Mouse (Mus musculus) limb, embryonic 15.5 days (tissue): ENCODE measurements at regions not wholly inside any gene's neighbourhood (a gene's known extent, or its start where the extent isn't known, plus 50 kb on each side); places are given as distances from the start of the nearest gene placed in this dataset.
"Not testable (repeated sequence)": the region's sequence is repeated elsewhere in the genome, so short reads cannot be mapped to it uniquely, and the experiment has no call there.

Experiments
- ATAC-seq: fragments of 200-750 bp; cut with Nextera tagmentation; 2 replicates; pipeline ENCODE4 v1.8.0; 2017; ENCODE audit warnings: low read depth, moderate TSS enrichment; ENCODE audit not compliant: insufficient number of reproducible peaks, low FRiP score, low TSS enrichment
- H3K27ac ChIP-seq: fragments of 300-500 bp; sonication (generic); 2 replicates; pipeline ENCODE4 v1.5.1; 2015; ENCODE audit warnings: moderate library complexity, mild to moderate bottlenecking, inconsistent platforms
- H3K27me3 ChIP-seq: fragments of 300-500 bp; sonication (generic); 2 replicates; pipeline ENCODE4 v1.6.1; 2015; ENCODE audit warnings: inconsistent platforms
- H3K36me3 ChIP-seq: fragments of 300-500 bp; sonication (generic); 2 replicates; pipeline ENCODE4 v1.6.1; 2015; ENCODE audit warnings: inconsistent platforms
- H3K4me1 ChIP-seq: fragments of 300-500 bp; sonication (generic); 2 replicates; pipeline ENCODE4 v1.6.1; 2015; ENCODE audit warnings: inconsistent platforms
- H3K4me2 ChIP-seq: fragments of 300-500 bp; sonication (generic); 2 replicates; pipeline ENCODE4 v1.6.1; 2015; ENCODE audit warnings: mild to moderate bottlenecking, inconsistent platforms
- H3K4me3 ChIP-seq: fragments of 300-500 bp; sonication (generic); 2 replicates; pipeline ENCODE4 v1.5.1; 2015; ENCODE audit warnings: mild to moderate bottlenecking, inconsistent platforms
- H3K9ac ChIP-seq: fragments of 300-500 bp; sonication (generic); 2 replicates; pipeline ENCODE4 v1.6.1; 2015; ENCODE audit warnings: inconsistent platforms
- H3K9me3 ChIP-seq: fragments of 300-500 bp; sonication (generic); 2 replicates; pipeline ENCODE4 v1.6.1; 2016; ENCODE audit warnings: inconsistent platforms
- WGBS: fragments of 180-500 bp; shearing (Covaris S2); methylation state at CpG from one replicate; pipeline ENCODE4 v1.1.7; 2015; 5-methylcytosine and 5-hydroxymethylcytosine counted together

DNA sequence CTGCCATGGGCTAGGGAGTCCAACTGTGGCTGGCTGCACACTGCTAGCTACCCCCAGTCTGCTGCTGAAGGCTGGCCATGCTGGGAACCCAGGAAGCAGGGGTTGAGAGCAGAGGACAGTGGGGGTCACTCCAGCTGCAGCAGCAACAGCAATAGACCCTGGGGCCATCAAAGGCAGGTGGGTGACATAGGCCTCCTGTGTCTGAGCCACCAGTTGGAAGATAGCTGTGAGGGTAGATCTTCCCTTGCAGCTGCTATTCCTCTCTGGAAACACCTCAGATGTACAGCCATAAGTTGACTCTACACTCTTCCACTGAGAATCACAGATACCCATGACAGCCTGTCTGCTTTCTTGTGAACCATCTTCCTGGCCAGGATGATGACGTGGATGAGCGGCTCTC lies 548.5 kb downstream of the Zfp704 start:
- Histone ChIP-seq H3K9ac (no peak overlapping the region), H3K9me3 (no peaks in the 10 kb centered on the region), H3K4me3 (no peak overlapping the region), H3K27me3 (no peaks in the 10 kb centered on the region), H3K36me3 (no peaks in the 10 kb centered on the region), H3K4me1 (peaks cover 6% of the 10 kb centered on the region), H3K27ac (no peak overlapping the region), H3K4me2 (no peak overlapping the region)
- ATAC-seq: no peak
- 88% methylated on average over 2 of the region's 2 CpGs for WGBS

DNA sequence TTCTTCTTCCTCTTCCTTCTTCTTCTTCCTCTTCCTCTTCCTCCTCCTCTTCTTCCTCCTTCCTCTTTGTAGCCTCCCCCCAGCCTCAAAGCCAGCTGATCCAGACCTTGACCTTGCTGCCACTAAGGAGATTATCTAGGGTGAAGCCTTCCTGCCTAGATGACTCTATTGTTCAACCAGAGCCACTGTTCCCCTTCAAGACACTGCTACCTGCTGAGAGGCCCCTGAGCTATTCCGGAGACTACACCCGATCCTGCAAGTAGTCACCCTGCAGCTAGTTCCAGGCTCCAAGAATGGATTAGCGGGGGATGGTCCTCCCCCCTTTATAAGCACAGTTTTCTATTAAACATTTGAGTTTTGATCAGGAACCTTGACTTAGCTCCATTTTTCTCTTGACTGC lies 552.2 kb downstream of the Zfp704 start:
- not testable (repeated sequence) for H3K9me3 ChIP-seq, H3K4me3 ChIP-seq, H3K4me1 ChIP-seq, H3K9ac ChIP-seq, H3K27ac ChIP-seq, ATAC-seq, H3K36me3 ChIP-seq, H3K4me2 ChIP-seq, H3K27me3 ChIP-seq
- 79% methylated on average over 3 of the region's 3 CpGs for WGBS

DNA sequence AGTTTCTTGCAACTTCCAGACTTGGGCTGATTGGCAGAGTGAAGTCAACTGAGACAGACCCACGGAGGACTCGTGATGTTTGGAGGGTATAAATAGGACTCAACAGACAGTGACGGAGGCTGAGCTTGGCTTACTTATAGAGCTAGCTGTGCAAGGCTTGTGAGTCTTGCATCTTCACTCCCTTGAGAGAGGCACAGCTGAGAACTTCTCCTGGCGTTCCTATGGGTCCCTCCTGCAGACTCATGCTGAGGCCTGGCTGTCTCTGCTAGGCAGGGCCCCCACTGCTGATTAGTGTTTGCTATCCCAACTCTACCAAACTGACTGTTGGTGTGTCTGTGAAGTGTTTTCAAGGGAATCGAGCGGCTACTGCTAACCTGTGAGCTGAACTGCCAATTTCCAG lies 553.0 kb downstream of the Zfp704 start:
- H3K9me3 ChIP-seq: no peaks in the 10 kb centered on the region
- no peak overlapping the region for H3K9ac ChIP-seq
- no peaks in the 10 kb centered on the region for H3K27me3 ChIP-seq
- WGBS: 84% methylated on average over 6 of the region's 6 CpGs
- H3K4me1 ChIP-seq: no peaks in the 10 kb centered on the region
- H3K27ac ChIP-seq: no peak overlapping the region
- no peaks in the 10 kb centered on the region for H3K36me3 ChIP-seq
- H3K4me2 ChIP-seq: no peak overlapping the region
- H3K4me3 ChIP-seq: no peak overlapping the region
- ATAC-seq: no peak

DNA sequence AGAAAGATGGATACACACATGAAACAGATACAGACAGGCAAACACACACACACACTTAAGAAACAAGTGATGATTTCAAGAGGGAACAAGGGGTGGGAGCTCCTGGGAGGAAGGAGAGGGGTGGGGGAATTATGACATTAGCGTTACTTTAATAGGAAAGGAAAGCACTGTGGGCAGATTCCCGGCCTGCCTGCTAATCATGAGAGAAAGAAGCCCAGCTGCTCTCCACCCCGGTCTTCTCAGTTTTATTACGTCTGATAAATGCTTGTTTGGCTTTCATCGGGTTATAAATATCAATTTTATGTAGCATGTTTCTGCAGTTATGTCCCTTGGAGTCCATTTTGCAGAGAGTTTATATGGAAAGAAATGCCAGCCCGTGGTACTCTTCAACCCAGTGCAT lies 554.1 kb downstream of the Zfp704 start:
- no peaks in the 10 kb centered on the region for H3K4me1 ChIP-seq
- H3K9me3 ChIP-seq: no peaks in the 10 kb centered on the region
- WGBS: 23% methylated on average over 6 of the region's 6 CpGs
- no peak overlapping the region for H3K4me2 ChIP-seq
- no peaks in the 10 kb centered on the region for H3K36me3 ChIP-seq
- H3K4me3 ChIP-seq: no peak overlapping the region
- no peak for ATAC-seq
- H3K27ac ChIP-seq: no peak overlapping the region
- no peak overlapping the region for H3K9ac ChIP-seq
- H3K27me3 ChIP-seq: no peaks in the 10 kb centered on the region
